Mouse (Mus musculus) cortical plate, adult 2 months (tissue): Measurements from ENCODE around the gene Plekhg1.

Experiments used
- CTCF ChIP-seq: fragments of 200-500 bp; IDR thresholded peaks from 2 replicates; pipeline ENCODE4 v1.5.1; 2011; ENCODE audit warnings: mild to moderate bottlenecking, control low read depth, low read length; ENCODE audit not compliant: insufficient read depth; ENCODE audit errors: extremely low read depth
- POLR2A ChIP-seq: fragments of 200-500 bp; IDR thresholded peaks from 2 replicates; pipeline ENCODE4 v1.6.1; 2011; ENCODE audit warnings: mild to moderate bottlenecking, low read length, control low read depth; ENCODE audit not compliant: insufficient read depth; ENCODE audit errors: extremely low read depth

- TF ChIP-seq CTCF (no peak), POLR2A (no peak)
Observed at GRCm38 (mm10) chr10:3975898-3976622, 235.9 kb downstream of the Plekhg1 start.
